Mouse (Mus musculus): ENCODE measurements around the gene Traf3ip3. TPM values are rescaled to one million over a fixed set of nuclear protein-coding genes. Genes with fewer than 3 reads are reported as not detected.

Gene Traf3ip3
- total RNA-seq, 1 experiment: 0.67 TPM

GRCm38 (mm10) chr1:193242238-193242637, 40.7 kb upstream of the Traf3ip3 start:
- Histone ChIP-seq H3K36me3 (ENCODE audit: control insufficient read depth, insufficient read depth, low read length, poor library complexity, severe bottlenecking) (no peaks in the 10 kb centered on the region), H3K9ac (ENCODE audit: insufficient read depth, low read depth, low read length, poor library complexity, severe bottlenecking) (no peak overlapping the region), H3K27ac (ENCODE audit: insufficient read depth, low read depth, low read length, poor library complexity, severe bottlenecking) (no peak overlapping the region), H3K4me3 (ENCODE audit: insufficient read depth in 1 of 2, low read depth in 1 of 2, low read length in 2 of 2, poor library complexity in 1 of 2, severe bottlenecking in 1 of 2) (no peak overlapping the region), H3K4me1 (ENCODE audit: control insufficient read depth in 2 of 2, insufficient read depth in 2 of 2, low read length in 2 of 2, poor library complexity in 1 of 2) (no peaks in the 10 kb centered on the region), H3K9me3 (ENCODE audit: control insufficient read depth, insufficient read depth, low read depth, low read length) (no peaks in the 10 kb centered on the region)
- TF ChIP-seq MAFK (IDR thresholded peaks at IDR 0.05; ENCODE audit: insufficient read depth, low read depth, low read length): no peak
- no peak for TF ChIP-seq HCFC1 (IDR thresholded peaks at IDR 0.05; ENCODE audit: borderline replicate concordance, insufficient read depth, low read length)
- TF ChIP-seq ZNF384 (IDR thresholded peaks at IDR 0.05; ENCODE audit: low read depth, low read length): no peak
- no peak for TF ChIP-seq ZC3H11A (IDR thresholded peaks at IDR 0.05; ENCODE audit: borderline replicate concordance, low read depth, low read length)
- TF ChIP-seq CHD2 (IDR thresholded peaks at IDR 0.05; ENCODE audit: low read depth, low read length): no peak
- DNase-seq (ENCODE audit: low read depth, low spot score): no peak
- in situ Hi-C loops (cut with MboI; ENCODE audit: low sequenced_read_pairs in 2 of 2, unreplicated experiment in 2 of 2): no loop called here

DNA sequence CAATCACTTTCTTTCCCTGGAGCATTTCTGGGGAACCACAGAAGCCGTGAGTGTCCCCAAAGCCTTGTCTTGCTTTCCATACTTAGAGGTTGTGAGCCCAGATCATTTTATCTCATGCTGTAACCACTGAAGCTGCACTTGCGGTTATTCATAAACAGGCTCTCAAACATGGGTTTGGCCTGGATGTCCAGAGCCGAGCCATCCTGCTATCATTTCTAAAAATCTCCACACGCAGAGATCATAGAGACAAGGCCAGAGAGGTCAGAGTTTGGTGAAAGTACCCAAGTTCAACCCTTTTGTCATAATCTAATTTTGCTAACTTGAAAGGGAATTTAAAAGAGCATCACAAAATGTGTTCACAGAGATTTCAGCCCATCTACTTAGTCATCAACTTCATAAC, 39.9 kb upstream of the Traf3ip3 start:
- Histone ChIP-seq H3K4me1 (ENCODE audit: control insufficient read depth in 2 of 2, insufficient read depth in 2 of 2, low read length in 2 of 2, poor library complexity in 1 of 2) (no peaks in the 10 kb centered on the region), H3K9me3 (ENCODE audit: control insufficient read depth, insufficient read depth, low read depth, low read length) (no peaks in the 10 kb centered on the region), H3K4me3 (ENCODE audit: insufficient read depth in 1 of 2, low read depth in 1 of 2, low read length in 2 of 2, poor library complexity in 1 of 2, severe bottlenecking in 1 of 2) (no peak overlapping the region), H3K36me3 (ENCODE audit: control insufficient read depth, insufficient read depth, low read length, poor library complexity, severe bottlenecking) (no peaks in the 10 kb centered on the region), H3K9ac (ENCODE audit: insufficient read depth, low read depth, low read length, poor library complexity, severe bottlenecking) (no peak overlapping the region), H3K27ac (ENCODE audit: insufficient read depth, low read depth, low read length, poor library complexity, severe bottlenecking) (no peak overlapping the region)
- no peak for DNase-seq (ENCODE audit: low read depth, low spot score)
- in situ Hi-C loops (cut with MboI; ENCODE audit: low sequenced_read_pairs in 2 of 2, unreplicated experiment in 2 of 2): no loop called here
- TF ChIP-seq CHD2 (IDR thresholded peaks at IDR 0.05; ENCODE audit: low read depth, low read length): no peak
- no peak for TF ChIP-seq MAFK (IDR thresholded peaks at IDR 0.05; ENCODE audit: insufficient read depth, low read depth, low read length)
- no peak for TF ChIP-seq HCFC1 (IDR thresholded peaks at IDR 0.05; ENCODE audit: borderline replicate concordance, insufficient read depth, low read length)
- no peak for TF ChIP-seq ZNF384 (IDR thresholded peaks at IDR 0.05; ENCODE audit: low read depth, low read length)
- no peak for TF ChIP-seq ZC3H11A (IDR thresholded peaks at IDR 0.05; ENCODE audit: borderline replicate concordance, low read depth, low read length)

DNA sequence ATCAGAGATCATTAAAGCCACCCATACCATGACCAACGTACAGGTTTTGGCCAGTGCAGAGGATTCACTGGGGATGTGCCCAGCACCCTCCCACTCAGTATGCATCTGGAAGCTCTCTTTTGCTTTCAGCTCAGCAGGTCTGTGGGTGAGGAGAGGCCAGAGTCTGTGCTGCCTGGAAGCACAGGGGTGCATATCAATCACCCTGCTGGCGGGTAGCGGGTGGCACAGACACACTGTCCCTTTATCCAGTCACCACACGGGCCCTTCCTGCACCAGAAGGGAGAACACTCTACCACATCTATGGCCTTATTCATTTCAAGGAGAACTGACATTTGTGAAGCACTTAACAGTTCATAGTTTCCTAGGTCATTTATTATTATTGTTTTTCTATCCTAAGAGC, 36.9 kb upstream of the Traf3ip3 start:
- no peaks in the 10 kb centered on the region for H3K9me3 ChIP-seq (ENCODE audit: control insufficient read depth, insufficient read depth, low read depth, low read length)
- H3K9ac ChIP-seq (ENCODE audit: insufficient read depth, low read depth, low read length, poor library complexity, severe bottlenecking): no peak overlapping the region
- no peak for DNase-seq (ENCODE audit: low read depth, low spot score)
- no peak overlapping the region for H3K4me3 ChIP-seq (ENCODE audit: insufficient read depth in 1 of 2, low read depth in 1 of 2, low read length in 2 of 2, poor library complexity in 1 of 2, severe bottlenecking in 1 of 2)
- TF ChIP-seq CHD2 (IDR thresholded peaks at IDR 0.05; ENCODE audit: low read depth, low read length) (no peak), ZC3H11A (IDR thresholded peaks at IDR 0.05; ENCODE audit: borderline replicate concordance, low read depth, low read length) (no peak), HCFC1 (IDR thresholded peaks at IDR 0.05; ENCODE audit: borderline replicate concordance, insufficient read depth, low read length) (no peak), MAFK (IDR thresholded peaks at IDR 0.05; ENCODE audit: insufficient read depth, low read depth, low read length) (no peak), ZNF384 (IDR thresholded peaks at IDR 0.05; ENCODE audit: low read depth, low read length) (no peak)
- no peaks in the 10 kb centered on the region for H3K4me1 ChIP-seq (ENCODE audit: control insufficient read depth in 2 of 2, insufficient read depth in 2 of 2, low read length in 2 of 2, poor library complexity in 1 of 2)
- H3K36me3 ChIP-seq (ENCODE audit: control insufficient read depth, insufficient read depth, low read length, poor library complexity, severe bottlenecking): no peaks in the 10 kb centered on the region
- in situ Hi-C loops (cut with MboI; ENCODE audit: low sequenced_read_pairs in 2 of 2, unreplicated experiment in 2 of 2): no loop called here
- no peak overlapping the region for H3K27ac ChIP-seq (ENCODE audit: insufficient read depth, low read depth, low read length, poor library complexity, severe bottlenecking)

GRCm38 (mm10) chr1:193234930-193235329, 33.4 kb upstream of the Traf3ip3 start:
- no peak for TF ChIP-seq ZNF384 (IDR thresholded peaks at IDR 0.05; ENCODE audit: low read depth, low read length)
- TF ChIP-seq MAFK (IDR thresholded peaks at IDR 0.05; ENCODE audit: insufficient read depth, low read depth, low read length): no peak
- no peak for TF ChIP-seq ZC3H11A (IDR thresholded peaks at IDR 0.05; ENCODE audit: borderline replicate concordance, low read depth, low read length)
- no peak for TF ChIP-seq CHD2 (IDR thresholded peaks at IDR 0.05; ENCODE audit: low read depth, low read length)
- no peak for TF ChIP-seq HCFC1 (IDR thresholded peaks at IDR 0.05; ENCODE audit: borderline replicate concordance, insufficient read depth, low read length)
- Histone ChIP-seq H3K36me3 (ENCODE audit: control insufficient read depth, insufficient read depth, low read length, poor library complexity, severe bottlenecking) (no peaks in the 10 kb centered on the region), H3K27ac (ENCODE audit: insufficient read depth, low read depth, low read length, poor library complexity, severe bottlenecking) (no peak overlapping the region), H3K4me1 (ENCODE audit: control insufficient read depth in 2 of 2, insufficient read depth in 2 of 2, low read length in 2 of 2, poor library complexity in 1 of 2) (no peaks in the 10 kb centered on the region), H3K9me3 (ENCODE audit: control insufficient read depth, insufficient read depth, low read depth, low read length) (no peaks in the 10 kb centered on the region), H3K9ac (ENCODE audit: insufficient read depth, low read depth, low read length, poor library complexity, severe bottlenecking) (no peak overlapping the region), H3K4me3 (ENCODE audit: insufficient read depth in 1 of 2, low read depth in 1 of 2, low read length in 2 of 2, poor library complexity in 1 of 2, severe bottlenecking in 1 of 2) (no peak overlapping the region)
- no peak for DNase-seq (ENCODE audit: low read depth, low spot score)
- in situ Hi-C loops (cut with MboI; ENCODE audit: low sequenced_read_pairs in 2 of 2, unreplicated experiment in 2 of 2): no loop called here

GRCm38 (mm10) chr1:193234130-193234645, 32.7 kb upstream of the Traf3ip3 start:
- Histone ChIP-seq H3K9me3 (ENCODE audit: control insufficient read depth, insufficient read depth, low read depth, low read length) (no peaks in the 10 kb centered on the region), H3K9ac (ENCODE audit: insufficient read depth, low read depth, low read length, poor library complexity, severe bottlenecking) (no peak overlapping the region), H3K27ac (ENCODE audit: insufficient read depth, low read depth, low read length, poor library complexity, severe bottlenecking) (no peak overlapping the region), H3K36me3 (ENCODE audit: control insufficient read depth, insufficient read depth, low read length, poor library complexity, severe bottlenecking) (no peaks in the 10 kb centered on the region), H3K4me3 (ENCODE audit: insufficient read depth in 1 of 2, low read depth in 1 of 2, low read length in 2 of 2, poor library complexity in 1 of 2, severe bottlenecking in 1 of 2) (no peak overlapping the region), H3K4me1 (ENCODE audit: control insufficient read depth in 2 of 2, insufficient read depth in 2 of 2, low read length in 2 of 2, poor library complexity in 1 of 2) (no peaks in the 10 kb centered on the region)
- no peak for TF ChIP-seq MAFK (IDR thresholded peaks at IDR 0.05; ENCODE audit: insufficient read depth, low read depth, low read length)
- no peak for TF ChIP-seq HCFC1 (IDR thresholded peaks at IDR 0.05; ENCODE audit: borderline replicate concordance, insufficient read depth, low read length)
- TF ChIP-seq ZNF384 (IDR thresholded peaks at IDR 0.05; ENCODE audit: low read depth, low read length): no peak
- TF ChIP-seq ZC3H11A (IDR thresholded peaks at IDR 0.05; ENCODE audit: borderline replicate concordance, low read depth, low read length): no peak
- no peak for TF ChIP-seq CHD2 (IDR thresholded peaks at IDR 0.05; ENCODE audit: low read depth, low read length)
- in situ Hi-C loops (cut with MboI; ENCODE audit: low sequenced_read_pairs in 2 of 2, unreplicated experiment in 2 of 2): no loop called here
- no peak for DNase-seq (ENCODE audit: low read depth, low spot score)

All from ES-E14 (cell line).